Mouse (Mus musculus) c-Kit-positive CD71-positive TER-119-negative erythroid progenitor cells, embryonic 14.5 days (primary cell): ENCODE measurements around the gene Irx4.

Experiments
- DNase-seq: peaks from one replicate; pipeline ENCODE4 v3.0.0-alpha.2; 2013; ENCODE audit warnings: low read depth

Gene Irx4

DNA sequence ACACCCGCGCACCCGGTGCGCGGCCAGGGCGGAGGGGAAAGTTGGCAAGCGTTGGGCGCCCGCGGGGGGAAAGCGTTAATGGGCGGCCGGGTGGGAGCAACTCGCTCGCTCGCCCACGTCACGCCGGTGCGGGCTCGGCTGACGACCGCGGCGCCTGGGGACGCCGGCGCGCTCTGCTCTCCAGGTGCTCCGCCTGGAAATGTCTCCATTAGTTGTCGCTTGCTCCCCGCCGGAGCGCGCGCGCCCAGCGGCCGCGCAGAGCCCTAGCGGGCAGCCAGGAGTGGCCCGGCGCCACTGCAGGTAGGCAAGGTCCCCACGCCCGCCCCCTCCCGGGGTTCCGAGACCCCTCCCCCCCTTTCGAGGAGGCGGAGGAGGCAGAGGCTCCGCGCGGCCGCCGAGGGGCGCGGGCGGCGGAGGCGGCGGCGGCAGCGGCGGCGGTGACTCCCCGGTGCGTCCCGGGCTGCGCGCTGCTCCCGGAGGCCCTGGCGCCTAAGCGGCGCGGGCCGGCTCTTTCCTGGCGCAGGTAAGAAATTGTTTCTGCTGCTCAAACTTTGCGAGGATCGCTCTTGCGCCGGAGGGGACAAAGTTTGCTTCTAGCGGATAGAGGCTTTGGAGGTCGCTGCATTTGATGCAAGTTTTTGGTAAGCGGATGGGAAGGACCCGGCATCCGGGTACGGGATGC lies at the start of gene Irx4:
TSS of gene Irx4 (plus strand) at position 126 of the 682 bp plus-strand sequence.
- DNase-seq = no peak

DNA sequence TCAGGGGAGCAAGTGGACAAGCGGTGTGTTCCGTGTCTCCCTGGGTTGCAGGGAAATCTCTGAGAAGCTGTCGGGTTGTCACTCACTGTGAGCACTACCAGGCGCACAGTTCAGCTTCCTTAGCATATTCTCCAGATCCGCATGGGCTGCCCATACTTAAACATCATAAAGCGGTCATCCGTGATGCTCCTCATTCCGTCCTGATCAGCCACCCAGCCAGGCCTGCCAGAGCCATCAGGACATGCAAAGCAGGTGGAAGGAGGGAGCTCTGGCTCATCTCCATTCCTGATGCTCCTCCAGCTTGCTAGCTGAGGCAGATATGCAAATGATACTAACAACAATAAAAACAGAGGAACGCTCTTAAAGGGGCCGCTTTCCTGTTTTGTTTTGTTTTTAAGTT lies 46.0 kb upstream of the Irx4 start:
- no peak for DNase-seq

DNA sequence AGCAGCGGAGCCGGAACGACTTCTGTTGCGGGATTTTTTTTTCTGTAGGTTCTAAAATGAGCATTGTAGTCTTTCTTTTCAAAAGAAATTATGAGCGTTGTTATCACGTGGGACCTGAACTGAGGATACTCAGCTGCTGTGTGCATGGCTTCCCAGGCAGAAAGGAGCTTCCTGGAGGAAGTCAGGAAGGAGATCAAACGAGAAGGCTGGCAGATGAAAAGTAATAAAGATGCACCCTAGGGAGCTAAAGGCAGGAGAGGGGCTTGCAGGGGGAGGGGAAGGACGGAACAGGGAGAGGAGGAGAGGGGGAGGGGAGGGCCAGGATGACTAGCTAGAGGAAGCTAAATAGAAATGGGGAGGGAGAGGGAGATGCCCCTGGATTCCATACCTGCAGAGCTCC lies 23.8 kb upstream of the Irx4 start:
- no peak for DNase-seq

DNA sequence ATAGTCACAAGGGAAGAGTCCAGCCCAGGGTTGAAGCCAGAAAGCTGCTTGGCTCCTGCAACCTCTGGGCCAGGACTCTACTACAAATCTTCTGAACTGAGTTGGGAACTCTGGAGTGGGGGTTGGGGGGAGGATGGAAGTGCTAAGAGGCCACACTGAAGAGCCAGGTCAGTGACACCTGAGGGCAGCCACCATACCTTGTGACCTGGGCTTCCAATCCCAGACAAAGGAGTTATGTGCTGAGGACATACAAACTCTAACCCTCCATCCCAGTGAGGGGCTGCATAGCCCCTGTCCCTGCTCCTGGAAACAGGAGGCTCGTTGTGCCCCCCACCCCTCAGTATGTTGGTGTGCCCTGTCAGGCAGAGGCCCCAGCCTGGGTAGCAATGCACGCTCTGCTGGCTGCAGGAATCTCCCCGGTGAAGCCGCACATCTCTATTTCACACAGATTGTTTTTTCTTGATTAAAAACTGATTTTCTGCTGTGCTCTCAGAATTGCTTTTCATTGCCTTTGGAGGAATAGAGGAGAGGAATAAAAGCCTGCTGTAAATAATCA lies 21.0 kb upstream of the Irx4 start:
- DNase-seq = no peak

DNA sequence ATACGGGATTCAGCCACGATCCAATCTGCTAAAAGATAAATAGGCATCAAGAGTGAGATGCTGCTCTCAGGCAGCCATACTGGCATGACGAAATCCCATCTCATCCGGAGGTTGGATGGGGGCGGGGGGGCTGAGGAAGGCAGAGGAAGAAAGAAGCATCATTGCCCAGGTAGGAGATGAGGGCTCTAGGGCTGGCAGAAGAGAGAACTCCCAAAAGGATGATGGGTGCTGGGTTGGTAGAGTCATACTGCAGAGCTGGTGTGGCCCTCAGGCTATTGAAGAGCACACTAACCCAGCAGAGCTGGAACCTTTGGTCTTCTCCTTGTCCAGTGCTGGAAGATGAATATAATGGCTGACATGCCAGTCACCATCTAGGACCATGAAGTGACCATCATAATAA lies 17.7 kb upstream of the Irx4 start:
- DNase-seq = no peak

DNA sequence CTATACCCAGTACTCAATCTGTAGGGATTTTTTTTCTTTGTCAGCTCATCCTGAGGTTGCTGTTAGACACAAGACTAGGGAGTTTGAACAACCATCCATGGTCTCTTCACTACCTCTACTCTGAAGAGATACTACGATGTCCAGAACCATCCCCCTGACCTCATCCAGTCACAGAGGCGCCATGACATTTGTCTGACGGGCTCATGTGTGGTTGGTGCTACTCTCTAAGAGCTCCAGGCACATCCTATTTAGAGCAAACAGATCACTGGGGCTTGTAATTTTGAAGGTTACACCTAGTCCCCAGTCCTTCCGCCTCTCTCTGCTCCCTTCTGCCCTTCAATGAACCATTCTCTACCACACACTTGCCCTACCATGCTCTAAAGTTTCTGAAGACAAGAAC lies 13.3 kb upstream of the Irx4 start:
- no peak for DNase-seq

DNA sequence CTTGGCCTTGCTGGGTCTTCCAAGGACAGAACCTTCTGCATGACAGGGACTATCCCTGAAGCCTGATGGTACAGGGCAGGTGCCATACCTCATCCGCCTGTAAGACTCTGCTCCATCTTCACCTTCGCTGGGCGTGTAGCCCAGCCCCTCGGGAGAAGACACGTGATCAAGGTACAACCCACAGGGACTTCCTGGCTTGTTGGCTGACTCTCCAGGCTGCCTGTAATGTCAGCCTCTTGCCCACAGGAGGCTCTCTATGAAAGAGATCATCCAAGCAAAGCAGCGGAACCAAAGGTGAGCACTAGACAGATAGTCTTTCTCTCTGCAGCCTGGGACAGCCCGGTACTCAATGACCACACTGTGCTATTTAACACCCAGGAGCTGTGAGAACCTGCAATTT lies 9.1 kb upstream of the Irx4 start:
- no peak for DNase-seq

DNA sequence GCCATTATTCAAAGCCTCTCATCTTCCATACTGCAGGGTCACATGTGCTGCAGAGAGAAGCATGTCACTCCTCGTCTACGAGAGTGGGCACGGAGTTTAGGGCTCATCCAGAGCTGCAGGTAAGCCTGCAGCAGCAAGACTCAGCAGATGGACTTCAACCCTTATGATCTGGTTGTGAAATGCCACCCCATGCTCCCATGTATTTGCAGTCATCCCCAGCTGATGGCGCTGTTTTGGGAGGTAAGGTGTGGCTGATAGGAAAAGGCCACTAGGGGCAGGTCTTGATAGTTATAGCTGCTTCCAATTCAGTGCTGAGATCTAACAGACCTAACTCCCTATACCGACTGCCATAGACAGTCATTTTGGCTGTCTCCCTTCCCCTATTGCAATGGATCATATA lies 8.3 kb upstream of the Irx4 start:
- DNase-seq = no peak

DNA sequence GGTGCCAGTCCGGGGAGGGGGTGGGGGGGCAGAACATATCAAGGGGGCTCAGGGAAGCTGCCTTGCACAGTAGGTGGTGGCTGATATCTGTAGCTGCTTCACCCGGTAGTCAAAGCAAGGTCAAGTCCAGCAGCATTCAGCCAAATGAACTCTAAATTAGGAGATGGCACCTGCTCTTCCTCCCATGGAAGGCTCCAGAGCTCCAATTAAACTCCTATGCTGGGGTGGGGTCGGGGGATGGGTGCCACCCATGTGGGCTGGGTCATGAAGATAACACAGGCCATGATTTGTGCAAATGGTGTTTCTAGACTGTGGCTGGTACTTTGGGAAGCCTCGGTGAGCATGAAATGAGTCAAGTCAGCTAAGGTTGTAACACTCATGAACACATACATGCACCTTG lies 1.9 kb upstream of the Irx4 start:
- DNase-seq = no peak

DNA sequence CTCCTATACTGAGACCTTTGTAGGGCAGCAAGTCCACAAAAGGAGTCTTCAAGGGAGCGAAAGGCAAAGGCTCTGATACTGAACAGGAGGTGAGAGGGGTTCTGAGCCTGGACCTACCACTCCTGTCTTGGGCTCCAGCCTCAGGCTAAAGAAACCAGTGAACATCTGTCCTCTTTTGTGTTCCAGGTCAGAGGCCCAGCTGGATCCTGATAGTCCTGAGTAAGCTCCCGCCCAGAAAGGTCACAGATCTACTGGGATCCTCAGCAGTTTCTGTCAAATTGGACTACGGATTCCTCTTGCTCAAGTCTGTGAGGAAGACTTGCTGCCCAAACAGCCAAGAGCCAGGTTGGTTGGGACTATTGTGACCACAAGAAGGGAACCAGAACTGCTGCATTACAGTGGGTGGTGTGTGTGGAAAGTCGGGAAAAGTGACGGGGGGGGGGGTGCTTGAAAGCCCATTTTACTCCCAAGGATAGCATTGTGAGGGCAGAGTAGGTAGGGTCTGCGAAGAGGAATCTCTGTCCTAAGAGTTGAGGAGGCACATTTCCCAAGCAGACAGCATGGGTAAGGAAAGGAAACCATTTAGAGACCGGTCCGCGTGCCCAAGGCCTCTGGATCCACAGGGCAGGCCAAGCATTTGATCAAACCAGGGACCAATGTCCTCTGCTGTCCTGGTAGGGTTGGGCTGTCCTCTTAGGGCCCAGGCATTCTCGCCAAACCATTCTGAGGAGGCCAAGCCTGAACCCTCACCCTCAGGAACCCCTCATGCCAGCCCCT lies 514 bp upstream of the Irx4 start:
- no peak for DNase-seq

DNA sequence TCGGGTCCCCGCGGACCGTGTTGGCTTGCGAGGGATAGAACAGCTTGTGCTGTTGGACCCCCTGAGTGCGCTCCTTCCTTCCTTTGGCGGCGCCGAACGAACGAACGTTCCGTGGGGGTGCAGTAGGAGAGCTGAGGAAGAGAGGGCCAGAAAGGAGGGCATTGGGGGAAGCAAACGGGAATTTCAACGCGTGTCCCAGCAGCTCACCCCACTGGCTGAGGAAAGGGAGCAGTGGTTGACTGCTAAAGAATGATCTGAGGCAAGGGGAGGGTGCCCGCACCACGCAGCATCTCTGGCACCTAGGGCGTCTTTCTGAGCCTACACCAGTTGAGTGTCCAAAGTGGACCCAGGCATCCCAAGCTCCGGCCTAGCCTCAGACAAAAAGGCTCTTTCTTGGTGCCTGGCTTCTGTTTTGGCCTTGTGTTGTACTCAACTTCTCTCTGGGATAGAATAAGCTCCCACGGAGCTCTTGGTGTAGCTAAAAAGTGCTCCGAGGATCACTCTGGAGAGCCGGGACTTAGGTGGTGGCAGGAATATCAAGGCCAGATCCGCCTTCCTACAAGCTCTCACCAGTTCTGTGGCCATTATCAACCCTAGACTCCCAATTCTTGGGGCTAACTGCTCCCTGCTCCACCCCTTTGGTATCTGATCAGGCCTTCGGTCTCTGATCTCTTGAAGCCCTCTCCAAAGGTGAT lies 904 bp downstream of the Irx4 start:
- DNase-seq = no peak

DNA sequence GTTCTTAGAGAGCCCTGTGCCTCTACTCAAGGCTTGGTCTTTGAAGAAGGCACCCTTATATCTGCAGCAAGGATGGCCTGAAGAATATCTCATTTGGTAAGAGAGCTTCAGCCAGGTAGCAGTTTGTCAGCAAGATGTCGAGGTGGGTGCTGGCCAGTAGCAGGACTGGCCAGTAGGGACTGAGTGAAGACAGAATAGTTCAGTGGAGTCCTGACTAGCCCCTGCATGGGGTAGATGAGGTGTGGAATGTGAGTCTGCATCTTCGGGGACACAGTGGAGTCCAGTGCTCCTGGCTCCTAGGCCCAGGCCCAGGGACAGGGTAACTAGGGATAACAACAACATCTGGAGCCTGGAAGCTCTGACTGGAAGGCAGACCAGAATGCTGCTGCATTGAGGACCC lies 1.6 kb downstream of the Irx4 start:
- no peak for DNase-seq

DNA sequence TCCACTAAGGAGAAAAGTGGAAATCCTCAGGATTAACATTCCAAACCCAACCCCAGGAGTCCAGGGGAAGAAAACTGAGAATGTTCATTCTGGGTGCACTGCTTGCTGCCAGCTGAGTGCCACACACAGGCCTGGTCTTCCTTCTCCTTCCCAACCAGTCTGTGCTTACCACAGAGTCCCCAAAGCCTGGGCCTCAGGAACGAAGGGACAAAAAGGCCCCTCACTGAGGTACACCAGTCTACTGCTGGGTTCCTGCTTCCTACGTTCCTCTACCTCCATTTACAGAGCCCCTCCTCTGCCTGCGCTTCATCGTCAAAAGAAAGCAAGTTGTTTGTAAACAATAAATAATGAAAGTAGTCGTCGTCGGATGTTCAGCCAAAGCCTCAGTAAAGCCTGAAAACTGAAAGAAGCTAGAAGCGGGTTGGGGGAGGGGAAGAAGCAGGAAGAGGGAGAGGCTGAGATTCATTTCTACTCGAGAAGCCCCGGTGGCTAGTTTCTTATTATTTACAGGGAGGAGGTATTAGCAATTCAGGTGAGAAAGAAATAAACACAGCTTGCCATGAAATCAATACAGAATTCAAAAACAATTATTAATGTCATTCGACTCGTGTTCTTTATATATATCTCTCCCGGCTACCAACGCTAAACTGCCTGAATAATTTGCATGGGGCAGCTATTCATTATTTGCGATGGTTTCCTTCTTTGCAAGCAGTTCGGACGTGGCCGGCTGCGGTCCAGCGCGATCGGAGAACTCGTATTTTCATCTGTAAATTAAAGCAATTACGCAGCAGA lies 2.3 kb downstream of the Irx4 start:
- DNase-seq = no peak

DNA sequence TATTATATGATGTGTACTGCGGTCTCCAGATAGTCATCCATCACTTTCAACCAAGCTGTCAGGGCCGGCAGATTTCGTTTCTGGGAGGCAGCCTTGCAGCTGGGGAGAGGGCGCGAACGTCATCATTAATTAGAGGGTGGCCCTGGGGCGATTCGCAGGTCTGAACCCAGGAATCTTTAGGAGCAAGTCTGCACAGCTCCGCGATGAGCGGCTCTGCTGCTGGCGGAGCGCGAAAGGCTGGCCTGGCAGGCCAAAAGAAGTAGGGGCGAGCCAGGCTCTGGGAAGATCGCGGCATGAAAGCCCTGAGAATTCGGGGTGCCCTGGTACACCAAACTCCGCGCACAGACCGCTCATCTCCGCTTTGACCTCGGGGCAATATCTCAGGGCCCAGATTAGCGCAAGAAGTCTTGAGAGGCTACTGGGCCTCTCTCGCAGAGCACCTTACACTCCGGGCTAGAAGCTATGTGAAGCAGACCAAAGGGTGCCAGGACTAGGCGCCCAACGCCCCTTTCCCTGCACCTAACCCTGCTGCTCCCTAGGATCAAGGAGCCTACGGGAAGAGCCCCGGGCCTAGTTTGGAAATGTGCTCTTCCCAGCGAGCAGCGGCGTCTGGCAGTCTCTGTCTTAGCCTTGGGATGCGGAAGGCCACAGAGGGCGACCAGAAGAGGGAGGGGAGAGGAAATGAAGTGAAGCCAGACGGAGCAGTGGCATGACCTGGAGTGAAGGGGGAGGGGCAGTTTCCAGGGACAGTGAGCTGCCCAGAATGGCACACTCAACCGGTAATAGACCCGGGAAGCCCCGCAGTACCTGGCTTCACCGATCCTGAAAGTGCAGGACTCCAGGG lies 3.1 kb downstream of the Irx4 start:
- DNase-seq = no peak

DNA sequence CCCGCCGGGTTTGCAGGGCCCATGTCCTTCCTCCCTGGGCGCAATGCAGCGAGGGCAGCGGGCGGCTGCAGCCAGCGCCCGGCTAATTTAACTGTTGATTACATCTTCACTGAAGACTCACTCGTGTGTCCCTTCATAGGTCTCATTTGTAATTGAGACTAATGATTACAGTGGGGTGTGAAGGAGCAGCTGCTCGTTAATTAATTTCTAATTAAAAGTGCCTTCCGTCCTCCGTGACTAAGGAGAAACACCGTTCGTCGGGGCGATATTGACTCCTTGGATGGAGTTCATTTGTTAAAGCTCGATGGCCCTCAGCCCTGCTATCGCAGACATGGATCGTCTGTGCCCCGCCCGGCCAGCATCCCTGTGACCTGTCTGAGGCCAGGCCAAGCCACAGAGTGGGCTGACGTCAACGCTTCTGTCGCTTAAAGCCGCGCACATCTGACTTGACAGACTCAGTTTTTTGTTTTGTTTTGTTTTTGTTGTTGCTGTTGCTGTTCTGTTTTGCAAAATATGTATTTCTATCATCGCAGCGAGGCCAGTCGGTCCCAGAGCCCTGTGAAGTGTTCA lies 4.0 kb downstream of the Irx4 start:
- DNase-seq = no peak

DNA sequence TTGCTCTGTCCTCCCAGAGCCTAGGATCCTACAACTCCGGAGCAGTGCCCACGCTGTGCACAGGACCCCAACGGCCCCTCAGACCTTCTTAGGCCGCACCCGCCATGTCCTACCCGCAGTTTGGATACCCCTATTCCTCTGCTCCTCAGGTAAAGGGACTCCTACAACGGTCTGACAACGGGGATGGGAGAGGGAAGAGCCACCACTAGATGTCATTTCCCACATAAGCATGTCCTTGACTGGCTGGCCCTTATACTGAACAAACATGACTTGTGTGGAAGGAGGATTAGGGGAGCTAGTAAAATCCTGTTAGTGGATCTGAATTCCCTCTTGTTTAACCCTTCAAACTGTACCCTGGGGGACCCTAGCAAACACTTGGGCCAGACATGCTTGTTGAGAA lies 4.6 kb downstream of the Irx4 start:
- no peak for DNase-seq

DNA sequence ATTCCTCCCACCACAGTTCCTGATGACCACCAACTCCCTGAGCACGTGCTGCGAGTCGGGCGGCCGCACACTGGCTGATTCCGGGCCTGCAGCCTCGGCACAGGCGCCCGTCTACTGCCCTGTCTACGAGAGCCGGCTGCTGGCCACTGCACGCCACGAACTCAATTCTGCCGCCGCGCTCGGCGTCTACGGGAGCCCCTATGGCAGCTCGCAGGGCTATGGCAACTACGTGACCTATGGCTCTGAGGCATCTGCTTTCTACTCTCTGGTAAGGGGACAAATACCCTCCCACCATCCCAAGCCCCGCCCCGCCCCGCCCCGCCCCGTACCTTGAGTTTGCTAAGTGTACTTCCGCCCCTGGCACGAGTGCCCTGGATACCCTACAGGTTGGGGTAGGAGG lies 5.2 kb downstream of the Irx4 start:
- DNase-seq = no peak

DNA sequence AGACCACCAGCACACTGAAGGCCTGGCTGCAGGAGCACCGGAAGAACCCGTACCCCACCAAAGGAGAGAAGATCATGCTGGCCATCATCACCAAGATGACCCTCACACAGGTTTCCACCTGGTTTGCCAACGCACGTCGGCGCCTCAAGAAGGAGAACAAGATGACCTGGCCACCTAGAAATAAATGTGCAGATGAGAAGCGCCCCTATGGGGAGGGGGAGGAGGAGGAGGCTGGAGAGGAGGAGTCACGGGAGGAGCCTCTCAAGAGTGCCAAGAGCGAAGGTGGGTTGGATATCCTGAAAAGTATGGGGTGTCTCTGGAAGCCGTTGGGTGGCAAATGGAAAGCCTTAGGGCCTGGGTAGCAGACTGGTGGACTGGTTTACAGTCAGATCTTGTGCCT lies 7.3 kb downstream of the Irx4 start:
- no peak for DNase-seq

DNA sequence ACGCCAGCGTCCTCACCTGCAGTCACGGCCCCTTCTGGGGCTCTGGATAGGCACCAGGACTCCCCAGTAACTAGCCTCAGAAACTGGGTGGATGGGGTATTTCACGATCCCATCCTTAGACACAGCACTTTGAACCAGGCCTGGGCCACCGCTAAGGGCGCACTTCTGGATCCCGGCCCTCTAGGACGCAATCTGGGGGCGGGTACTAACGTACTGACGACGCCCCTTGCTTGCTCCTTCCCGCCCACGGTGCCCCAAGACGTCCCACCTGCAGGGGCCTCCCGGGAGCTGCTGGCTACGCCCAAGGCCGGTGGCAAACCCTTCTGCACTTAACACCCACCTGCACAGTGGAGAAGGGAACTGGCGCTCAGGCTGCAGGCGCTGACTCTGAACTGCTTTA lies 8.4 kb downstream of the Irx4 start:
- DNase-seq = no peak

DNA sequence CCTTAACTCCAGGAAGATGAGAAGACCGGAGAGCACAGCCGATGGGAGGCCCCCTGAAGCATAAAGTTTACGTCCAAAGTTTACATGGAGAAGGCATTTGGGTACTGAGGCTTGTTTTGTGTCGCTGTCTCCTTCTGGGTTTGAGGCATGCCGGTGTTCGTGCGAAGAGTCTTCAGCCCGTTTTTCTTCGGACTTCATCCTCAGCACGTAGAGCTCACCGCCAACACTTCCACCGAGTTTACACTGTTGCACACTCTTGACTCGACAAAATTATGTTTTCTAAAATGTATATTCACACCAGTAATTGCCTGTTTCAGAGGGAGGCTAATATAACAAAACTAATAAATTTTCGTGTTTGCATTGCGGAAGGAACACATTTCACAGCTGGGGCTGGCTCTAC lies 9.0 kb downstream of the Irx4 start:
- no peak for DNase-seq

DNA sequence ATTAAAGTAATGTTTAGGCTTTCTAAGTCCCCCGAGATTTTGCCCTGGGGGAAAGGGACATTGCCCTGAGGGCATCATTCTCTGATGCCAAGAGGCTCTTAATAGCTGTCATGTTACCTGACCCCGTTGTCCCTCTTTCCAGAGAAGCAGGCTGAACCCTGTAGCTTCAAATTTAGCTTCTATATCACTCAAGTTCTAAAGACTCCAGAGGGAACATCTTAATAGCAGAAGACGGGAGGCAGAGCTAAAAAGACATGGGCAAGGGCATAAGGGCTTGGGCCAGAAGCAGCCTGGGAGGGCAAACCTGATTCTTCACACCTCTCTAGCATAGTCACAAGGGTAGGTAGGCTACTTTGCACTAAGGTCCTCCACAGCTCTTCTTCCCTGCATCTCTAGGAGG lies 9.6 kb downstream of the Irx4 start:
- DNase-seq = no peak
